Mouse (Mus musculus) heart, adult 10 weeks (tissue): ENCODE data around the gene Tmprss11a. TPM values are rescaled to one million over a fixed set of nuclear protein-coding genes. Genes with fewer than 3 reads are reported as not detected.

ENCODE experiments used
- polyA plus RNA-seq: library from polyadenylated mRNA; stranded (reverse); fragments of 350-450 nt; fragmentation: Illumina TruSeq; extraction: RNeasy Lipid Tissue Mini Kit (QIAGEN cat#74804); gene quantifications from one replicate; pipeline ENCODE4 v1.2.3, GENCODE M21; 2014; ENCODE audit warnings: low read depth, low replicate concordance

The Tmprss11a gene
- not detected for polyA plus RNA-seq

DNA sequence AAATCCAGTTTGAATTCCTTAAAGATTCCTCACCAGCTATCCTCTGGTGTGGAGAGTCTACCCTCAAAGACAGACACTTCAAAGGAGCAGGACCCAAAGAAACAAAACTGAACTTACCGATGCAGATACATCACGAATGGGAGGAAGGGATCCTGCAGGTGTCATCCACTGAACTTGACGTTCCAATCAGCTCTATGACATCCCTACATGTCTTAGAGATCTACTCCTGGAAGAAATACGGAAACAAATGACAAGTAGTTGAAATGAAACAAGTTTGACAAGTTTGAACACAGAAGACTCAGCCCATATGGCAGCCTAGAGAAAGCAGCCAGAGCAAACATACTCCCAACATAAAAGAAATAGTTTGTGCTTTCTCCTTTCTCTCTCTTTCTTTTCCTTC is at the start of gene Tmprss11a:
TSS of gene Tmprss11a (minus strand) at position 101 of the 400 bp plus-strand sequence.

DNA sequence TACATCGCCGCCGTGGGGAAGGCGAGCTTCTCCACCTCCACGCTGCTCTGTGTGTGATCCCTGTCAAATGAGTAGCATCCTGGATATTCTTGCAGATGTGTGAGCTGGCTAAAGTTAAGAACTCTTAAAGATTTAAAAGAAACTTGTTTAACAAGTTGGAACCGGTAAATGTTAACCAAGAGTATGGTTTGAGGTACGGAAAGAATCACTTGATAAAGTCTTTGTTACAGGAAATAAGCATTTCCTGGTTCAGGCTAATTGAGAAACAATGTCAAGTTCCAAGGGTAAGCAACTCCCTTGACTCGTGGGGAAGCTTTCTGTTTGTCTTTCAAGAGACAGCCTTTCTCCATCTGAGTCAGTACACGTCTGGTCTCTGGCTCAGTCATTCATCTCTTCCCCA is 49.7 kb upstream of the Tmprss11a start, which contains the start of gene Tmprss11g:
TSS of gene Tmprss11g (minus strand) at position 101 of the 400 bp plus-strand sequence.

DNA sequence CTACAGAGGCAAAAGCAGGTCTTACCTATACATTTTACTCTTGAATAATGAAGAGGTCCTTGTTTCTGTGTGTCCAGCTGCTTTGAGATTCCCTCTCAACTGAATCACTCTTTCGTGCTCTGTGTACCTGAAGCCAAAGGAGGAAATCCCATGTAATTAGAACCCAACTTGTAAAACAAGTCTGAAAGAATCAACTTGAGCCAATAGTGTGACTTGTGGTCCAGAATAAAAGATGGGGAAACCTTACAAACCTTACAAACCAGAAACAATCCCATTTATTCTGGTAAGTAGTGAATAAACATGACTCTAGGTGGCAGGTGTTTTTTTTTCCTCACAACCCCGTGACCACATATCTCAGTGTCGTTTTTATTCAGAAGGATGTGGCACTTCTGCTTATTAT is 95.5 kb downstream of the Tmprss11a start, which contains the start of gene Tmprss11d:
TSS of gene Tmprss11d (minus strand) at position 101 of the 400 bp plus-strand sequence.

Other genes with a start within 250 kb of the Tmprss11a start
- gene Tmprss11c, start 179.7 kb downstream of the Tmprss11a start, polyA plus RNA-seq = not detected
- gene Tmprss11d, start 95.6 kb downstream of the Tmprss11a start, polyA plus RNA-seq = not detected
- gene Tmprss11g, start 49.6 kb upstream of the Tmprss11a start, polyA plus RNA-seq = not detected
- not detected for gene Tmprss11f, start 163.4 kb upstream of the Tmprss11a start, polyA plus RNA-seq
- not detected for gene Tmprss11b, start 207.4 kb upstream of the Tmprss11a start, polyA plus RNA-seq